Mouse (Mus musculus) stomach, embryonic 16.5 days (tissue): ENCODE data around the gene Abcg1. TPM values are rescaled to one million over a fixed set of nuclear protein-coding genes. Genes with fewer than 3 reads are reported as not detected.

Source experiments
- ATAC-seq: fragments of 200-750 bp; cut with Nextera tagmentation; 2 replicates; pipeline ENCODE4 v1.8.0; 2017; ENCODE audit warnings: moderate number of reproducible peaks, moderate TSS enrichment; ENCODE audit not compliant: insufficient read depth, low FRiP score
- H3K27ac ChIP-seq: fragments of 300-500 bp; sonication (generic); 2 replicates; pipeline ENCODE4 v1.5.1; 2014; ENCODE audit warnings: low read length
- H3K27me3 ChIP-seq: fragments of 300-500 bp; sonication (generic); 2 replicates; pipeline ENCODE4 v1.6.1; 2014; ENCODE audit warnings: low read length, control low read depth, mixed read lengths; ENCODE audit not compliant: control insufficient read depth, insufficient read depth
- H3K36me3 ChIP-seq: fragments of 300-500 bp; sonication (generic); 2 replicates; pipeline ENCODE4 v1.6.1; 2014; ENCODE audit warnings: low read length; ENCODE audit not compliant: control insufficient read depth, insufficient read depth
- H3K4me1 ChIP-seq: fragments of 300-500 bp; sonication (generic); 2 replicates; pipeline ENCODE4 v1.6.1; 2014; ENCODE audit warnings: low read length, control low read depth, mixed read lengths; ENCODE audit not compliant: control insufficient read depth, insufficient read depth
- H3K4me2 ChIP-seq: fragments of 300-500 bp; sonication (generic); 2 replicates; pipeline ENCODE4 v1.6.1; 2014; ENCODE audit warnings: low read depth, low read length, mixed read lengths
- H3K4me3 ChIP-seq: fragments of 300-500 bp; sonication (generic); replicated peaks from 2 replicates; pipeline ENCODE4 v1.5.1; 2014; ENCODE audit warnings: mild to moderate bottlenecking, low read length
- H3K9ac ChIP-seq: fragments of 300-500 bp; sonication (generic); 2 replicates; pipeline ENCODE4 v1.6.1; 2014; ENCODE audit warnings: low read length
- H3K9me3 ChIP-seq: fragments of 300-500 bp; sonication (generic); replicated peaks from 2 replicates; pipeline ENCODE4 v1.6.1; 2016; ENCODE audit warnings: low read length, control low read depth; ENCODE audit not compliant: control insufficient read depth
- WGBS: fragments of 180-500 bp; shearing (Covaris S2); extraction: QIAGEN DNeasy Blood & Tissue Kit; methylation state at CpG from one replicate; pipeline ENCODE4 v1.1.7; 2014; 5-methylcytosine and 5-hydroxymethylcytosine counted together
- polyA plus RNA-seq: library from polyadenylated mRNA; unstranded; fragments of >200 nt; fragmentation: Nextera tagmentation; extraction: Ambion mirVana; gene quantifications from 2 replicates; pipeline ENCODE4 v1.2.1, GENCODE M21; 2015

Gene Abcg1
- polyA plus RNA-seq, result 11.3 and 15.4 TPM in 2 replicates

- Histone ChIP-seq H3K9ac (peak within 1 kb of the TSS; percentile 64), H3K27me3 (peaks cover 36% of the 10 kb centered on the region), H3K4me3 (peak within 1 kb of the TSS; percentile 52), H3K4me1 (peaks cover 20% of the 10 kb centered on the region), H3K4me2 (peak within 1 kb of the TSS; percentile 83), H3K9me3 (peaks cover 5% of the 10 kb centered on the region; the same call in 1 of the 2 replicates), H3K36me3 (no peaks in the 10 kb centered on the region), H3K27ac (peak within 1 kb of the TSS; percentile 33; the same call in 1 of the 2 replicates)
- peak; percentile 75 for ATAC-seq
- WGBS, result 3% methylated on average over 49 of the region's 49 CpGs
Measured at GRCm38 (mm10) chr17:31057151-31057890, at the start of gene Abcg1. Gene Abcg1, plus strand, starts transcription at chr17:31057675.

- H3K4me3 ChIP-seq, result no peak overlapping the region
- no peaks in the 10 kb centered on the region for H3K4me1 ChIP-seq
- H3K9me3 ChIP-seq, result no peaks in the 10 kb centered on the region
- WGBS, result 76% methylated on average over 8 of the region's 8 CpGs
- ATAC-seq, result no peak
- no peaks in the 10 kb centered on the region for H3K27me3 ChIP-seq
- no peaks in the 10 kb centered on the region for H3K36me3 ChIP-seq
- no peak overlapping the region for H3K9ac ChIP-seq
- no peak overlapping the region for H3K27ac ChIP-seq
- H3K4me2 ChIP-seq, result no peak overlapping the region
Measured at GRCm38 (mm10) chr17:31008416-31008815, 49.1 kb upstream of the Abcg1 start.

GRCm38 (mm10) chr17:31011551-31012394 is 45.7 kb upstream of the Abcg1 start:
- Histone ChIP-seq H3K27ac (no peak overlapping the region), H3K36me3 (no peaks in the 10 kb centered on the region), H3K9me3 (no peaks in the 10 kb centered on the region), H3K27me3 (no peaks in the 10 kb centered on the region), H3K9ac (no peak overlapping the region), H3K4me1 (no peaks in the 10 kb centered on the region), H3K4me3 (no peak overlapping the region), H3K4me2 (no peak overlapping the region)
- ATAC-seq, result no peak
- WGBS, result 29% methylated on average over 9 of the region's 9 CpGs

GRCm38 (mm10) chr17:31018267-31018666 is 39.2 kb upstream of the Abcg1 start:
- no peak overlapping the region for H3K4me2 ChIP-seq
- no peak overlapping the region for H3K27ac ChIP-seq
- H3K4me3 ChIP-seq, result no peak overlapping the region
- no peak for ATAC-seq
- no peaks in the 10 kb centered on the region for H3K4me1 ChIP-seq
- no peaks in the 10 kb centered on the region for H3K27me3 ChIP-seq
- WGBS, result 72% methylated on average over 4 of the region's 4 CpGs
- no peaks in the 10 kb centered on the region for H3K9me3 ChIP-seq
- no peaks in the 10 kb centered on the region for H3K36me3 ChIP-seq
- H3K9ac ChIP-seq, result no peak overlapping the region

- Histone ChIP-seq H3K36me3 (no peaks in the 10 kb centered on the region), H3K27me3 (no peaks in the 10 kb centered on the region), H3K9me3 (no peaks in the 10 kb centered on the region), H3K9ac (no peak overlapping the region), H3K4me2 (no peak overlapping the region), H3K27ac (no peak overlapping the region), H3K4me3 (no peak overlapping the region), H3K4me1 (no peaks in the 10 kb centered on the region)
- ATAC-seq, result no peak
- WGBS, result 3% methylated on average over 2 of the region's 2 CpGs
Measured at GRCm38 (mm10) chr17:31019505-31019904, 38.0 kb upstream of the Abcg1 start.

- H3K9ac ChIP-seq, result no peak overlapping the region
- no peaks in the 10 kb centered on the region for H3K4me1 ChIP-seq
- no peak overlapping the region for H3K4me2 ChIP-seq
- no peaks in the 10 kb centered on the region for H3K36me3 ChIP-seq
- 67% methylated on average over 2 of the region's 2 CpGs for WGBS
- ATAC-seq, result no peak
- no peaks in the 10 kb centered on the region for H3K27me3 ChIP-seq
- no peak overlapping the region for H3K4me3 ChIP-seq
- H3K27ac ChIP-seq, result no peak overlapping the region
- no peaks in the 10 kb centered on the region for H3K9me3 ChIP-seq
Measured at GRCm38 (mm10) chr17:31020078-31020477, 37.4 kb upstream of the Abcg1 start.

- ATAC-seq, result no peak
- 88% methylated on average over 8 of the region's 8 CpGs for WGBS
- H3K9me3 ChIP-seq, result no peaks in the 10 kb centered on the region
Measured at GRCm38 (mm10) chr17:31021276-31021675, 36.2 kb upstream of the Abcg1 start.

GRCm38 (mm10) chr17:31024125-31024781 is 33.2 kb upstream of the Abcg1 start:
- H3K27me3 ChIP-seq, result no peaks in the 10 kb centered on the region
- no peaks in the 10 kb centered on the region for H3K9me3 ChIP-seq
- H3K9ac ChIP-seq, result no peak overlapping the region
- H3K4me2 ChIP-seq, result no peak overlapping the region
- no peak overlapping the region for H3K27ac ChIP-seq
- no peaks in the 10 kb centered on the region for H3K36me3 ChIP-seq
- ATAC-seq, result 0 out of 2 replicates have a peak, but pooled peaks have one; percentile 40
- H3K4me1 ChIP-seq, result no peaks in the 10 kb centered on the region
- WGBS, result 46% methylated on average over 7 of the region's 7 CpGs
- no peak overlapping the region for H3K4me3 ChIP-seq

More at GRCm38 (mm10) chr17:31021276-31021675, 36.2 kb upstream of the Abcg1 start:
- H3K9ac ChIP-seq, result no peak overlapping the region
- H3K27ac ChIP-seq, result no peak overlapping the region
- no peaks in the 10 kb centered on the region for H3K4me1 ChIP-seq
- no peaks in the 10 kb centered on the region for H3K36me3 ChIP-seq
- no peak overlapping the region for H3K4me2 ChIP-seq
- no peaks in the 10 kb centered on the region for H3K27me3 ChIP-seq
- H3K4me3 ChIP-seq, result no peak overlapping the region

- 71% methylated on average over 5 of the region's 5 CpGs for WGBS
- H3K27ac ChIP-seq, result no peak overlapping the region
Measured at GRCm38 (mm10) chr17:31024782-31025125, 32.7 kb upstream of the Abcg1 start.

More at GRCm38 (mm10) chr17:31024782-31025125, 32.7 kb upstream of the Abcg1 start:
- Histone ChIP-seq H3K27me3 (no peaks in the 10 kb centered on the region), H3K4me1 (no peaks in the 10 kb centered on the region), H3K4me2 (no peak overlapping the region), H3K4me3 (no peak overlapping the region), H3K9ac (no peak overlapping the region), H3K36me3 (no peaks in the 10 kb centered on the region), H3K9me3 (no peaks in the 10 kb centered on the region)
- no peak for ATAC-seq
